Mouse (Mus musculus): Measurements from ENCODE around the gene Gpatch2.

Gpatch2 gene

GRCm38 (mm10) chr1:187244734-187245133, 29.4 kb downstream of the Gpatch2 start:
- no peak for DNase-seq (ENCODE audit: low spot score in 2 of 2)

DNA sequence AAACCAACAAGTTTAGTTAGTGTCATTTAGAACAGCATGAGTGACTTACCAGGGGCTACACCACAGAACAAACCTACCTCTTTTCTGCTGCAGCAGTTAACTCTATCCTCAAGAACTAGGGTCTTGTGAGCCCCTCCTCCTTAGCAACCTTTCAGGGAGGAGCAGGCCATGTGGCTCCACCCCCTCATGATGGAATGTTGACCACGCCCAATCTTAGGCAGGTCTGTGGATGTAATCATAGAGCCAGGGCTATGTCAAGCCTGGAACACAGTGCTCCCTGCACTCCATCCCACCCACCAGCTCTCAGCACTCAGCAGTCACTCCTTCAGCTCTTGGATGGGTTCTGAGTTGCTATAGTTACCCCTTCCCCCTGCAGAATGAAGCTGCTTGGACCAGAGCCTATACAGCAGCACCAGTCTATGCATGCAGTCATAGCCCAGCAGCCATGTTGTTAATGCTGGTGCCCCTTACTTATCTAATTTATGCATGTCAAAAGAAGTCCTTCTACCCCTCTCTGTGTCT, 35.5 kb downstream of the Gpatch2 start:
- DNase-seq (ENCODE audit: low spot score in 2 of 2), result no peak

GRCm38 (mm10) chr1:187258756-187259155, 43.4 kb downstream of the Gpatch2 start:
- no peak for DNase-seq (ENCODE audit: low spot score in 2 of 2)

DNA sequence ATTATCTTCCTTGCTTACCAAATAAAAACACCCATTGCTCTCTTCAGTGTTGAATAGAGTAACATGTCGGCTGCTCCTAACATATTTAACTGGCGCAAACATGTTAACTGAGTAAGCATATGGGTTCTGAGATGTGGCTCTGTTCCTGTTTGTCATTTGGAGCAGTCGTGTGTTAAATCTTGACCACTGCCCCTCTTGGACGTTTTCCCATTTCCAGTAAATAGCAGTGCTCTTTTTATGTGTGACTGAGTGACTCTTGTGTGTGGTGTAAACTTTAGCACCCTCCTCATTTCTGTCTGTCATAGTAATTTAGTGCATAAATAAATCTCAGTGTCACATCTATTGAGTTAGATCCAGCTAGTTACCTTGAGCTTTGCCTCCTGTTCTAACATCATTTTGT, 52.3 kb downstream of the Gpatch2 start:
- DNase-seq (ENCODE audit: low spot score in 2 of 2), result no peak

- DNase-seq (ENCODE audit: low spot score in 2 of 2), result no peak
These were observed 55.3 kb downstream of the Gpatch2 start for GRCm38 (mm10) chr1:187270318-187271247.

GRCm38 (mm10) chr1:187277324-187277723, 62.0 kb downstream of the Gpatch2 start:
- DNase-seq (ENCODE audit: low spot score in 2 of 2), result no peak

DNA sequence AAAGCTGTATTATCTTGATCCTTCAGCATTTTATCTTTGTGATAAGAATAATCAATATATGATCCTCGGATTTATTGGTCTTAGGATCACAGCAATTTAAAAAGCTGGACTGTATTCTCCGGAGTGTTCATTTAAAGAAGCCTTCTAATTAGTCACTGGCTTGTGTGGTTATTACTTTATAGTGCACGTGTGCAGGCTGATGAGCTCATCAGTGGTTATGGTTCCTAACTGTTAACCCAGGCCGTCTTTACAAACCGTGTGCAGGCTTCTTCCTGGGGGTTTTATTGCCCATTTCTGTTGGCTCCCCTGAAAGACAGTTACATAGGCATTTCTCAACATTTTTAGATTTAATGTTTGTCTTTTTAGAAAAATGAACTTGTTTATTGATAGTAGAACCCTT, 63.2 kb downstream of the Gpatch2 start:
- no peak for DNase-seq (ENCODE audit: low spot score in 2 of 2)

GRCm38 (mm10) chr1:187279776-187280175, 64.5 kb downstream of the Gpatch2 start:
- DNase-seq (ENCODE audit: low spot score in 2 of 2), result no peak

DNA sequence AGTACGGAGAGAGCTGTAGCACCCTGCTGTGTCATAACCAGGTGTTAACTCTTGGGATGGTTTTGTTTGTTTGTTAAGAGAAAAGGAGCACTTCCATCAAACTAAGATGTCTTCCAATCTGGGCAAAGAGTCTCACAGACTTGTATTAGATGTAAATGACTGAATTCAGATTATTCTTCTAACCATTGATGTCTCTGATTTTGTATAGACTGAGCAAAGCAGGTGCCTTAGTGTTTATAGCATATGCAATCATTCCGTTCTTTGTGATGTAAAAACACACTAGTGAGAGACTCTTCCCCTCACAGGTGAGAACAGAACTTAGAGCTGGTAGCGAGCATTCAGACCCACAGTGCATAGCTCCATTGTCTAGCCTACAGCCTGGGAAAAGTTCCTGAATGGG, 67.0 kb downstream of the Gpatch2 start:
- DNase-seq (ENCODE audit: low spot score in 2 of 2), result no peak

- no peak for DNase-seq (ENCODE audit: low spot score in 2 of 2)
These were observed 67.5 kb downstream of the Gpatch2 start for GRCm38 (mm10) chr1:187282804-187283203.

- no peak for DNase-seq (ENCODE audit: low spot score in 2 of 2)
These were observed 70.4 kb downstream of the Gpatch2 start for GRCm38 (mm10) chr1:187285735-187286134.

- DNase-seq (ENCODE audit: low spot score in 2 of 2), result no peak
These were observed 71.1 kb downstream of the Gpatch2 start for GRCm38 (mm10) chr1:187286411-187286810.

- no peak for DNase-seq (ENCODE audit: low spot score in 2 of 2)
These were observed 71.6 kb downstream of the Gpatch2 start for GRCm38 (mm10) chr1:187286924-187287323.

- DNase-seq (ENCODE audit: low spot score in 2 of 2), result no peak
These were observed 74.9 kb downstream of the Gpatch2 start for GRCm38 (mm10) chr1:187290186-187290585.

DNA sequence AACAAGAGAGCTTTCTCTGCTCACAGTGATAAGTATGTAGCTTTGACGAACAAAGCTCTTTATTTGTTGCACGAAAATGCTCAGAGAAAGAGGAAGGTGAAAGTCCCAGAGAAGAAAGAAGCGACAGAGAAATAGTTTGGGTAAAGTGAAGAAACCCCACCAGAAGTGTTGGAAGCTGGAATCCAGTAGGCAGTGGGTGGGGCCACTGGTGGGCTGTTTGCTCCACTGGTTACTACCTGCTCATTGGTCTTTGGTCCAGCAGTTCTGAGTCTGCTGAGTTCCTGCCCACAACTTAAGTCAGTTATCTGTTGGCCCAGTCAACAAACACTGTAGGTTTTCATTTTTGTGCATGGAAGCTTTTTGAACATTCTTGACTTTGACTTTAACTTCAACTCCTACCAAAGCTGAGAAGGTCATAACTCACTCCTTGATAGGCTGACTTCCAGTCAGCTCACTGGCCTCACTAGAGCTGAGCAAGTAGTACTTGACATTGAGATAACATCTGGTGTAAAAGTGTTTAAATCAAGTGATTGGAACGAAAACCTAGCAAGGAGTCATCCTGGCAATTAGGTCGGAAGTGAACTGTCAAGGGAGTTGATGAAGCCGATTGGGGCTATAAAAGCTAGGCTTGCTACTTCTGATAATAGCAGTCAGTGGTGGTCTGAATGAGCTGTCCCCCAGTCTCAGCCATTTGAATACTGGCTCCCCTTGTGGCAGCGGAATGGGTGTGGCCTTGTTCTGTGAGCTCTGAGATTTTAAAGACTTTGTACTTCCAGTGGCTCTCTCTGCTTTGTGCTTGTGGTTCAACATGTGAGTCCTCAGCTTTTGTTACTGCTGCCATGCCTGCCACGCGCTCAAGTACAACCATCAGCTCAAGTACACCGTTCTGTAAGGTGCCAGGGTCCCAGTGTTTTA, 76.4 kb downstream of the Gpatch2 start:
- DNase-seq (ENCODE audit: low spot score in 2 of 2), result no peak

GRCm38 (mm10) chr1:187292395-187292749, 77.1 kb downstream of the Gpatch2 start:
- DNase-seq (ENCODE audit: low spot score in 2 of 2), result no peak

GRCm38 (mm10) chr1:187293233-187293632, 77.9 kb downstream of the Gpatch2 start:
- DNase-seq (ENCODE audit: low spot score in 2 of 2), result no peak

GRCm38 (mm10) chr1:187294522-187294921, 79.2 kb downstream of the Gpatch2 start:
- no peak for DNase-seq (ENCODE audit: low spot score in 2 of 2)

GRCm38 (mm10) chr1:187295038-187295559, 79.8 kb downstream of the Gpatch2 start:
- no peak for DNase-seq (ENCODE audit: low spot score in 2 of 2)

DNA sequence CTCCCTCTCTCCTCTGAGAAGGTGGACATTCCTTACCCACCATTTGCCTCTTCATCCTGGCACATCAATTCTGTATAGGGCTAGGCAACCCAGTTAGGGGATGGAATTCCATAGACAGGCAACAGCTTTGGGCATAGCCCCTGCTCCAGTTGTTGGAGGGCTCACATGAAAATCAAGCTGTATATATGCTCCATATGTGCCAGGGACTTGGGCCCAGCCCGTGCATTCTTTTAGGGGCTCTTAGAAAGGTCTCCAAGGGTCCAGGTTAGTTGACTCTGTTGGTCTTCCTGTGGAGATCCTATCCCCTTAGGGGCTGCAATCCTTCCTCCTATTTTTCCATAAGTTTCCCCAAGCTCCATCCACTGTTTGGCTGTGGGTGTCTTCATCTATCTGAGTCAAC, 80.4 kb downstream of the Gpatch2 start:
- DNase-seq (ENCODE audit: low spot score in 2 of 2), result no peak

GRCm38 (mm10) chr1:187299236-187299635, 83.9 kb downstream of the Gpatch2 start:
- DNase-seq (ENCODE audit: low spot score in 2 of 2), result no peak

- DNase-seq (ENCODE audit: low spot score in 2 of 2), result no peak
These were observed 85.3 kb downstream of the Gpatch2 start for GRCm38 (mm10) chr1:187300626-187301025.
